Mouse (Mus musculus): ENCODE measurements around the gene Lrpprc. TPM values are rescaled to one million over a fixed set of nuclear protein-coding genes. Genes with fewer than 3 reads are reported as not detected.

The Lrpprc gene
- polyA plus RNA-seq, 1 experiment, result 42.6 TPM

DNA sequence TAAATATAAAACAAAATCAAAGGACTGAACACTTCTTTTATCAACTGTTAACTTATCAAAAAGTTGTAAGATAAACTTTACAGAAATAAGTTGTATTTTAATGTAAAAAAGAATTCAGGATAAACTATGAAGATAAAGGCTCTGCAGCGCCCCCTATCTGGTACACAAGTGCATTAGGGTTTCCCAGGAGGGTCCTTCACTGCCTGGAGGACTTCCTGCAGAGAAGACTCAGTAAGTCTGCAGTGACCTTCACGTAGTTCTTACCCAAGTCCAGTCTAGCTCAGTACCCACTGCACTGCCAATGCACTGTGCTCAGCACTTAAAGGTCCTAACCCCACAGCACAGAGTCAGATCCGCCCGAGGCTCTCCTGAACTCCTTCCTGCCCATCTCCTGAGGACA lies 83.2 kb downstream of the Lrpprc start:
- H3K4me1 ChIP-seq (ENCODE audit: control insufficient read depth, insufficient read depth, low read length), result no peaks in the 10 kb centered on the region
- H3K27ac ChIP-seq (ENCODE audit: insufficient read depth, low read length), result no peak overlapping the region
- TF ChIP-seq CTCF (IDR thresholded peaks at IDR 0.05; ENCODE audit: borderline replicate concordance, insufficient read depth, low read length), result no peak
- no peak for TF ChIP-seq POLR2A (IDR thresholded peaks at IDR 0.05; ENCODE audit: low read depth, low read length)
- H3K4me3 ChIP-seq (ENCODE audit: insufficient read depth, low read length), result no peak overlapping the region

DNA sequence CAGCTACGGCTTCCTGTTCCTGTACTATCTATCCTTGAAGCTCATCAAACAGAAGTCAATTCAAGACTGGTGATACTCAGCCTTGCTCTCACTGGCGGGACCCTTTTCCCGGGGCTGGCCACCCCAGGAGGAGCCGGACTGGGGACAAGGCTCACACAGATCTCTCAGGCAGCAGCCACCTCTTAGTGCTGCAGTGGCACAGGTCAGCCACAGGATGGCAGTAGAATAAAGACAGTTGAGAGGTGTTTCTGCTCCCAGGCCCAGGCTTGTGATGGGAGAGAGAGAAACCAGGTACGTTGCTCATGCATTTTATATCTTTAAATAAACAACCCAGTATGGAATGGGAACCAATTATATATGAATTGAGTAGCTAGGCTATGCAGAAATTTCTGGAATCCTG lies 91.9 kb downstream of the Lrpprc start:
- no peak overlapping the region for H3K27ac ChIP-seq (ENCODE audit: insufficient read depth, low read length)
- no peaks in the 10 kb centered on the region for H3K4me1 ChIP-seq (ENCODE audit: control insufficient read depth, insufficient read depth, low read length)
- H3K4me3 ChIP-seq (ENCODE audit: insufficient read depth, low read length), result no peak overlapping the region
- TF ChIP-seq POLR2A (IDR thresholded peaks at IDR 0.05; ENCODE audit: low read depth, low read length) (no peak), CTCF (IDR thresholded peaks at IDR 0.05; ENCODE audit: borderline replicate concordance, insufficient read depth, low read length) (peak; percentile 83; the same call in 1 of the 2 replicates)

DNA sequence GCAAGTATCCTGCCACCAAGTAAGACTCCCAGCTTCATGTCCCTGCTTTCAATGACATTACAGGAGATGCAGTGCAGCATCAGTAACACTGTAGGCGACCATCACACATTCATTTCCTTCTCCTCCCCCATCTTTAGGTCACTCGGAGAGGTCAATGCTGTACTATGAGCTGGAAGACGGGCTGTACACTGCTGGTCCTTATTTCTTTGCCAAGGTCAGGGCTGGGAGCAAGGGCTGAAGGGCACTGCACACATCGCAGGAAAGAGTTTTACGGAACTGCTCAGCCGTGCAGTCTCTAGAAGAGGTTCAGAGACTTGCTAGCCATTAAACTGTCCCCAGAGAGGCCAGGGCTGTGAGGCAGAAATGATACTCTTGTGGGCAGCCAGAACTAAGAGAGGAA lies 94.1 kb downstream of the Lrpprc start:
- H3K4me3 ChIP-seq (ENCODE audit: insufficient read depth, low read length), result no peak overlapping the region
- no peak for TF ChIP-seq CTCF (IDR thresholded peaks at IDR 0.05; ENCODE audit: borderline replicate concordance, insufficient read depth, low read length)
- TF ChIP-seq POLR2A (IDR thresholded peaks at IDR 0.05; ENCODE audit: low read depth, low read length), result no peak
- no peak overlapping the region for H3K27ac ChIP-seq (ENCODE audit: insufficient read depth, low read length)
- H3K4me1 ChIP-seq (ENCODE audit: control insufficient read depth, insufficient read depth, low read length), result no peaks in the 10 kb centered on the region

DNA sequence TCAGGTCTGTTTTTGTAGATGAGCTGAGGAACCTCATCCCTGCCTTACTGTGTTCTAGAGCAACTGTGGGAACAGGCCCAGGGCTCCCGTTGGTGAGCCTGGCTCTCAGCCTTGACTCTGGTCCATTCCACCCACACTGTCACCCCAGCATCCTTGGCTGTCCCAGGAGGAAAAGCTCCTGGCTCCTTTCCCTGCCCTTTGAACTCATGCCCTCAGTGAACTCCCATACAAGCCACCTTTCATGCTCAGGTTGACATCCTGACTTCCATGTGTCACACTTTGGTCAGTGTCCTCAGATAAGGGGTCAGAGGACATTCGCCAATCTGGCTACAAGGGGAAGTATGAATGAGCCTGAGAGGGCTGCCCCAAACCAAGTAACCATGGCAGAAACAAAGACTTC lies 96.8 kb downstream of the Lrpprc start:
- Histone ChIP-seq H3K4me3 (ENCODE audit: insufficient read depth, low read length) (no peak overlapping the region), H3K4me1 (ENCODE audit: control insufficient read depth, insufficient read depth, low read length) (no peaks in the 10 kb centered on the region), H3K27ac (ENCODE audit: insufficient read depth, low read length) (no peak overlapping the region)
- TF ChIP-seq CTCF (IDR thresholded peaks at IDR 0.05; ENCODE audit: borderline replicate concordance, insufficient read depth, low read length), result no peak
- TF ChIP-seq POLR2A (IDR thresholded peaks at IDR 0.05; ENCODE audit: low read depth, low read length), result no peak

DNA sequence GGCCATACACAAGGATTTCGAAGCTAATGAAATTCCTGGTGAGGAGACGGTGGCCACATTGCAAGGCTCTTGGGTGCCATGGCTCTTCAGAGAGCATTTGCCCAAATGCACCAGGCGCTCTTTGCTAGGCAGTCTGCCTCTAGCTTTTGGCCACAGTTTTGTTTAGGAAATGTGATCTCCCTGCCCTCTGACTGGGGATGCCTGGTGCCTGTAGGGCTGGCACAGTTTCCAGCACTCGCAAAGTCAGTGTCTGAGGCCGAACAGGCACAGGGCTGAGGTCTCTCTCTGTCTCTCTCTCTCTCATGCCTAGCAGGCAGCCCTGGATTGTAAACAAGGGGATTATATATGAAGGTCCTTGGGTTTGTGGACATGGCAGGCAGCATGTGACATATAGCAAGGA lies 100.5 kb downstream of the Lrpprc start:
- TF ChIP-seq POLR2A (IDR thresholded peaks at IDR 0.05; ENCODE audit: low read depth, low read length) (no peak), CTCF (IDR thresholded peaks at IDR 0.05; ENCODE audit: borderline replicate concordance, insufficient read depth, low read length) (no peak)
- no peak overlapping the region for H3K27ac ChIP-seq (ENCODE audit: insufficient read depth, low read length)

DNA sequence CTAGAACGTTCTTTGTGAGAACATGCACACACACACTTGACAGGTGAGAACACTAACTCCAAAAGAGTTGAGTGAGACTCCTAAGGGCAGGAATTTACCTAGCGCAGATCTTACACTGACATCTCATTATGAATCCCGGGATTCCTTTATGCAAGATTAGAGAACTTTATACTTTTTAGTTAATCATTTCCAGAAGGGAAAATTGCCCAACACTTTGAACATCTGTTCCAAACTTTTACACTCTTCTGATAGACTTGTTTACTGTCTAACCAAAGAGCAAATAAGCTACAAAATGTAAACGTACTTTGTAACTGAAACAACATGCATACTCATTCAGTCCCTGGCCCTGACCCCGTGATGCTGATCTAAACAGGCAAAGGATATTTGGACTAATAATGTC lies 101.3 kb downstream of the Lrpprc start:
- H3K4me1 ChIP-seq (ENCODE audit: control insufficient read depth, insufficient read depth, low read length), result peaks cover 7% of the 10 kb centered on the region
- H3K4me3 ChIP-seq (ENCODE audit: insufficient read depth, low read length), result no peak overlapping the region

More for the DNA sequence above, 100.5 kb downstream of the Lrpprc start:
- Histone ChIP-seq H3K4me1 (ENCODE audit: control insufficient read depth, insufficient read depth, low read length) (peaks cover 3% of the 10 kb centered on the region; the same call in 1 of the 2 replicates), H3K4me3 (ENCODE audit: insufficient read depth, low read length) (no peak overlapping the region)

DNA sequence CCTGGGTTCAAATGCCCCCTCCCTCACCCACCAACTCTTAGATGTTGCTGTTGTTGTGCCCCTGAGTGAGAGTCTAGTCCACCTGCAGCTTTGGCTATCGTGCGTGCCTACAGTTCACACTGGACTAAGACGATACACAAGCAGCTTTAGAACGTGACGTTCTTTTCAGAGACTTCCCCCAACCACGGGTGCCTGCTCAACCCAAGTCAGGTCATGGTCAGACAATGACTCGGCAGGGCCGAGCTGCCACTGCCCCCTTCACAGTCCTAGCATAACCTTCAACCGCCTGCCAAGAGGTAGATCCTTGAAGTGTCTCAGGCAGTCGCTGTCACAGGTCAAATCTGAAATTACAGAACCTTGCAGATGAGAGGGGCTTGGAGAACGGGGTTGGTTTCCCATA lies 101.8 kb downstream of the Lrpprc start:
- no peak overlapping the region for H3K4me3 ChIP-seq (ENCODE audit: insufficient read depth, low read length)
- peaks cover 7% of the 10 kb centered on the region for H3K4me1 ChIP-seq (ENCODE audit: control insufficient read depth, insufficient read depth, low read length)
- TF ChIP-seq CTCF (IDR thresholded peaks at IDR 0.05; ENCODE audit: borderline replicate concordance, insufficient read depth, low read length) (no peak), POLR2A (IDR thresholded peaks at IDR 0.05; ENCODE audit: low read depth, low read length) (no peak)
- H3K27ac ChIP-seq (ENCODE audit: insufficient read depth, low read length), result no peak overlapping the region

More for the DNA sequence above, 101.3 kb downstream of the Lrpprc start:
- TF ChIP-seq POLR2A (IDR thresholded peaks at IDR 0.05; ENCODE audit: low read depth, low read length) (no peak), CTCF (IDR thresholded peaks at IDR 0.05; ENCODE audit: borderline replicate concordance, insufficient read depth, low read length) (no peak)
- H3K27ac ChIP-seq (ENCODE audit: insufficient read depth, low read length), result no peak overlapping the region

DNA sequence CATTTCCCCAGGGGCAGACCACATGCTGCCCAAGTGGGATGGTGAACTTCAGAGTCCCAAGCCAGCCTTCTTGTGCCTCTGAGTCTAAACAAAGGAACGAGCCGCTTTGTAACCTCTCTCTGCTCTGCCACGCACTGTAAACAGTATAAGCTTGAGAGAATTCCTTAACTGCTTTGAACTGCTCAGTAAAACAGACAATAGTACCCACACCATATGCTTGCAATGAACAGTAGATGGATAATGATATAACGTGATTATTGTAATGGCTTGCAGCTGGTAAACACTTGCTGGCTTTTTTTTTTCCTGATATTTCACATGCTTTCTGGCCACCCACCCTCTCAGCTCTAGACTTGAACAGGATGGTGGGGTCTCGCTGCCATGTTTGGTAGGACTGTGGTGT lies 102.6 kb downstream of the Lrpprc start:
- no peak for TF ChIP-seq CTCF (IDR thresholded peaks at IDR 0.05; ENCODE audit: borderline replicate concordance, insufficient read depth, low read length)
- TF ChIP-seq POLR2A (IDR thresholded peaks at IDR 0.05; ENCODE audit: low read depth, low read length), result no peak
- Histone ChIP-seq H3K4me1 (ENCODE audit: control insufficient read depth, insufficient read depth, low read length) (peaks cover 7% of the 10 kb centered on the region), H3K4me3 (ENCODE audit: insufficient read depth, low read length) (no peak overlapping the region), H3K27ac (ENCODE audit: insufficient read depth, low read length) (no peak overlapping the region)

DNA sequence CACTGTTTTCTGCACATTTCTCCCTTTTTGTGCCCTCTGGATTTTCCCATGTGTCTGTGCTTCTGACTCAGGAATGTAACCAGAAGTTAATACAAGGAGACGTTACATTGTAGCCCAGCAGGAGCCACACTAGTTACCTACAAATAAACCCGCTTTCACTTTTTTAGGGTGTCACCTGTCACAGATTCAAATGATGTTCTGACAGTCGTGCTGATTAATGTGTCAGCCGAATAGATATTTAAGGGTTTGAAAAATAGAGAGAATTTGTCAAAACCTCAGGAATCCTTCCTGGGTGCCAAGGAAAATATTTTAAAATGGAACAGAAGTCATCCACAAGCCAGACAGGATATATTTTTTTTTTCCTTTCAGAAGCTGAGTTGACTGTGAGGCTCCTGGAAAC lies 105.3 kb downstream of the Lrpprc start:
- TF ChIP-seq CTCF (IDR thresholded peaks at IDR 0.05; ENCODE audit: borderline replicate concordance, insufficient read depth, low read length), result no peak
- TF ChIP-seq POLR2A (IDR thresholded peaks at IDR 0.05; ENCODE audit: low read depth, low read length), result no peak
- Histone ChIP-seq H3K27ac (ENCODE audit: insufficient read depth, low read length) (no peak overlapping the region), H3K4me1 (ENCODE audit: control insufficient read depth, insufficient read depth, low read length) (peaks cover 7% of the 10 kb centered on the region), H3K4me3 (ENCODE audit: insufficient read depth, low read length) (no peak overlapping the region)

DNA sequence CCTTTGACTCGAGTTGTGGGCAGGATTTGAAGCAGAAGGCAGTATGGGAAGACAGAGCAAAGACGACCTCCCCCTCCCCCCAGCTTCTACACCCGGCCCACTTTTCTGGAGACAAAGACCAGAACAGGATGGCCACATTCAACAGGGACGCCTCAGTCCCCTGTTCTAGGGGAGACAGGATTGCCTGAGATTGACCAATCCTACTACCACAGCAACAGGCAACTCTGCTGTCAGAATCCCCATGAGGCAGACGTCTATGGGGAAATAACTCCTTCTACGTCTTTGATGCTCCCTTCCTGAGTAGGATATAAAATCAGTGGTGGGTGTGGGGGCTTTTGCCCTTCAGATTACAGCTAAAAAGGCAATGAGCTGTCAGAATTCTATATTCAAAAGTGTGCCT lies 106.3 kb downstream of the Lrpprc start:
- H3K27ac ChIP-seq (ENCODE audit: insufficient read depth, low read length), result no peak overlapping the region
- H3K4me3 ChIP-seq (ENCODE audit: insufficient read depth, low read length), result no peak overlapping the region
- TF ChIP-seq POLR2A (IDR thresholded peaks at IDR 0.05; ENCODE audit: low read depth, low read length), result no peak
- TF ChIP-seq CTCF (IDR thresholded peaks at IDR 0.05; ENCODE audit: borderline replicate concordance, insufficient read depth, low read length), result no peak
- H3K4me1 ChIP-seq (ENCODE audit: control insufficient read depth, insufficient read depth, low read length), result peaks cover 7% of the 10 kb centered on the region
